8 mouse cellular contexts compared by ENCODE assay signal in the genomic region with DNA sequence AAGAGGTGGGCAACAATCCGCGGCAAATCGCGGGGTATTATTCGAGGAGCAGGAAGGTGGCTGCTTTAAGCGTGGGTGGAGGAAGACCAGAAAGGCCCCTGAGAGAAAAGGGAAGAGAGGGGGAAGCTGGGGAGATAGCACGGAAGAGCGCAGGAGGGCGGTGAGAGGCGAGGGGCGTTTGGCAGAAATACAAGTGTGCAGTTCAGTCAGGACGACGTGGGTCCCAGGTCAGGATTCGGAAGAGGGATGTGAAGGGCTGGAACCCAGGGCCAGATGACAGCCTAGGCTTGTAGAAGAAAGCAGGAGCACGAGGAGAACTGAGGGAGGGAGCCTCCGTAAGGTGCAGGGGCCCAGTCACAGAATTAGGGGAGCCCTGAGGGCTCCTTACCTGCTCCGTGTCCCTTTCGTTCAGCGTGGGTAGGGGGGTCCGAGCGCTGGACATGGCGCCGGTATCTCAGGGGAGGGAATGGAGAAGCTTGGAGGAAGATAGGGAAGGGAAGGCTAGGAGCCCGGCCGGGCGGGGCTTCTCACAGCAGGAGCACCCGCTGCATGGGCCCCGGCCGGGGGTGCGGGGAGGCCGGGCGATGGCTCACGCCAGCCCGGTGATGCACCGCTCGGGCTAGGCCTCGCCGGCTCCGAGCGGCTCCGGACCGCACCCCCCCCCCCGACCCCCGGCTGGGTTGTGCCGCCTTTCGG. TPM values are rescaled to one million over a fixed set of nuclear protein-coding genes. Genes with fewer than 3 reads are reported as not detected.
DNase-seq lines count a peak whose midpoint lies in the region; ATAC-seq and TF ChIP-seq lines count a peak whose summit lies in the region.

No protein-coding gene starts in this region.

- DNase-seq in cerebellum, adult 2 months = no peak
- no peak for DNase-seq in cerebellum, postnatal 36 days
- DNase-seq in ovary, postnatal 10 days (ENCODE audit: low spot score) = peak; percentile 18
- no peak for DNase-seq in ovary, adult 18-20 months (ENCODE audit: low spot score)

- no peaks in the 10 kb centered on the region for H3K36me3 ChIP-seq in forebrain, embryonic 15.5 days
- H3K36me3 ChIP-seq in limb, embryonic 13.5 days = 0 out of 2 replicates have a peak, but pooled peaks cover 7% of the 10 kb centered on the region
- no peaks in the 10 kb centered on the region for H3K36me3 ChIP-seq in myocyte (ENCODE audit: control insufficient read depth, insufficient read depth)

- H3K27me3 ChIP-seq in cerebellum, adult 2 months (ENCODE audit: control insufficient read depth, insufficient read depth, low read length) = no peaks in the 10 kb centered on the region
- H3K27me3 ChIP-seq in forebrain, embryonic 15.5 days = no peaks in the 10 kb centered on the region
- H3K27me3 ChIP-seq in limb, embryonic 13.5 days = no peaks in the 10 kb centered on the region
- H3K27me3 ChIP-seq in myocyte (ENCODE audit: control insufficient read depth, insufficient read depth, insufficient read length) = no peaks in the 10 kb centered on the region

- peaks cover 51% of the 10 kb centered on the region for H3K79me2 ChIP-seq in myocyte (ENCODE audit: control insufficient read depth, insufficient read depth)

- peak overlapping the region; percentile 46; the same call in 1 of the 2 replicates for H3K27ac ChIP-seq in cerebellum, adult 2 months (ENCODE audit: insufficient read depth, low read length)
- H3K27ac ChIP-seq in forebrain, embryonic 15.5 days (replicated peaks) = peak overlapping the region; percentile 90
- H3K27ac ChIP-seq in limb, embryonic 13.5 days = peak overlapping the region; percentile 83

- peak overlapping the region; percentile 72 for H3ac ChIP-seq in myocyte (ENCODE audit: control insufficient read depth, insufficient read length)

- ATAC-seq in forebrain, embryonic 15.5 days (replicated peaks) = peak; percentile 84
- ATAC-seq in limb, embryonic 13.5 days (ENCODE audit: low FRiP score, low read depth) = no peak
- no peak for ATAC-seq in monocyte, adult 5-6 weeks (replicated peaks; ENCODE audit: insufficient number of reproducible peaks, low FRiP score, low TSS enrichment, poor library complexity, severe bottlenecking)

- TF ChIP-seq POLR2A in cerebellum, adult 2 months (IDR thresholded peaks at IDR 0.05; ENCODE audit: borderline replicate concordance, insufficient read depth, low read length) = no peak
- no peak for TF ChIP-seq POLR2A in myocyte (IDR thresholded peaks at IDR 0.05; ENCODE audit: insufficient read length, low read depth)

- H3K4me3 ChIP-seq in cerebellum, adult 2 months (replicated peaks; ENCODE audit: insufficient read depth, low read depth, low read length) = peak overlapping the region; percentile 94
- H3K4me3 ChIP-seq in forebrain, embryonic 15.5 days = peak overlapping the region; percentile 95
- H3K4me3 ChIP-seq in limb, embryonic 13.5 days = peak overlapping the region; percentile 94
- H3K4me3 ChIP-seq in myocyte = peak overlapping the region; percentile 81

- H3K4me1 ChIP-seq in cerebellum, adult 2 months (ENCODE audit: control insufficient read depth, insufficient read depth, low read length) = peaks cover 18% of the 10 kb centered on the region
- peaks cover 52% of the 10 kb centered on the region for H3K4me1 ChIP-seq in forebrain, embryonic 15.5 days
- H3K4me1 ChIP-seq in limb, embryonic 13.5 days = peaks cover 39% of the 10 kb centered on the region

- peak overlapping the region; percentile 88 for H3K4me2 ChIP-seq in forebrain, embryonic 15.5 days (replicated peaks)
- H3K4me2 ChIP-seq in limb, embryonic 13.5 days (replicated peaks) = peak overlapping the region; percentile 96
- H3K4me2 ChIP-seq in myocyte (ENCODE audit: low read depth) = peak overlapping the region; percentile 96

- 1% methylated on average over 46 of the region's 46 CpGs for WGBS in cerebellum, adult 2 months
- under 1% methylated on average over 33 of the region's 46 CpGs for WGBS in forebrain, embryonic 15.5 days
- under 1% methylated on average over 38 of the region's 46 CpGs for WGBS in limb, embryonic 13.5 days

- no peaks in the 10 kb centered on the region for H3K9me3 ChIP-seq in forebrain, embryonic 15.5 days
- H3K9me3 ChIP-seq in limb, embryonic 13.5 days = no peaks in the 10 kb centered on the region

- H3K9ac ChIP-seq in forebrain, embryonic 15.5 days (replicated peaks) = peak overlapping the region; percentile 99
- peak overlapping the region; percentile 98 for H3K9ac ChIP-seq in limb, embryonic 13.5 days

- TF ChIP-seq CTCF in cerebellum, adult 2 months (IDR thresholded peaks at IDR 0.05; ENCODE audit: borderline replicate concordance, insufficient read depth, low read depth, low read length) = no peak

TF ChIP-seq in myocyte, 11 proteins besides CTCF, POLR2A, EP300 and RAD21:
- TF ChIP-seq MYOG (IDR thresholded peaks at IDR 0.05; ENCODE audit: control insufficient read depth in 1 of 3, insufficient read depth in 1 of 3, insufficient read length in 2 of 3, low read depth in 2 of 3) (no peak), TCF12 (IDR thresholded peaks at IDR 0.05; ENCODE audit: insufficient read depth, poor library complexity, severe bottlenecking) (no peak), CEBPB (IDR thresholded peaks at IDR 0.05; ENCODE audit: insufficient read depth, poor library complexity, severe bottlenecking) (no peak), REST (IDR thresholded peaks at IDR 0.05; ENCODE audit: insufficient read depth, insufficient read length) (no peak), SRF (IDR thresholded peaks at IDR 0.05; ENCODE audit: control insufficient read depth, insufficient read length, low read depth) (no peak), TCF3 (IDR thresholded peaks at IDR 0.05; ENCODE audit: insufficient read length, low read depth) (no peak), E2F4 (IDR thresholded peaks at IDR 0.05; ENCODE audit: insufficient read depth) (no peak), USF1 (IDR thresholded peaks at IDR 0.05; ENCODE audit: low read depth) (no peak), MAX (IDR thresholded peaks at IDR 0.05; ENCODE audit: low read depth) (no peak)
TF ChIP-seq in myocyte: peak in this region for 0.

RNA-seq across cellular contexts. Expression of a gene that starts 0.7 kb away (rescaled TPM):
- polyA plus RNA-seq in cerebellum, adult 2 months (2012; rRNA removed) = 75.3 and 76.2 TPM in 2 replicates
- polyA plus RNA-seq in forebrain, embryonic 15.5 days (2015; fragmentation: Nextera tagmentation; extraction: Ambion mirVana) = 52.8 and 57.7 TPM in 2 replicates
- 38.2 and 44.3 TPM in 2 replicates for polyA plus RNA-seq in limb, embryonic 13.5 days (2015; fragmentation: Nextera tagmentation; extraction: Ambion mirVana)
- polyA plus RNA-seq in myocyte (2012; fragmentation: generic; extraction: Trizol) = 33.7 TPM
- total RNA-seq in monocyte, adult 5-6 weeks (2017) = 24.9 to 78.8 TPM (median 41.5 TPM) in 3 replicates

RNA-seq across cellular contexts. Expression of a gene that starts 41.9 kb away (rescaled TPM):
- polyA plus RNA-seq in cerebellum, adult 2 months (2012; rRNA removed) = 18.5 and 19.0 TPM in 2 replicates
- polyA plus RNA-seq in forebrain, embryonic 15.5 days (2015; fragmentation: Nextera tagmentation; extraction: Ambion mirVana) = 38.7 and 43.9 TPM in 2 replicates
- 35.3 and 43.2 TPM in 2 replicates for polyA plus RNA-seq in limb, embryonic 13.5 days (2015; fragmentation: Nextera tagmentation; extraction: Ambion mirVana)
- polyA plus RNA-seq in myocyte (2012; fragmentation: generic; extraction: Trizol) = 20.4 TPM
- 4.9 to 10.9 TPM (median 5.4 TPM) in 3 replicates for total RNA-seq in monocyte, adult 5-6 weeks (2017)
